Mouse (Mus musculus) intestine, postnatal 0 days (tissue): ENCODE data around the gene Atg7. TPM values are rescaled to one million over a fixed set of nuclear protein-coding genes. Genes with fewer than 3 reads are reported as not detected.

ENCODE experiments used
- ATAC-seq: fragments of 200-750 bp; cut with Nextera tagmentation; 2 replicates; pipeline ENCODE4 v1.8.0; 2017; ENCODE audit warnings: mild to moderate bottlenecking, moderate TSS enrichment, moderate library complexity
- H3K27ac ChIP-seq: fragments of 300-500 bp; sonication (generic); 2 replicates; pipeline ENCODE4 v1.5.1; 2014; ENCODE audit warnings: mild to moderate bottlenecking, low read depth, low read length, moderate library complexity
- H3K27me3 ChIP-seq: fragments of 300-500 bp; sonication (generic); replicated peaks from 2 replicates; pipeline ENCODE4 v1.6.1; 2014; ENCODE audit warnings: low read length, mixed read lengths; ENCODE audit not compliant: control insufficient read depth, insufficient read depth
- H3K36me3 ChIP-seq: fragments of 300-500 bp; sonication (generic); 2 replicates; pipeline ENCODE4 v1.6.1; 2014; ENCODE audit warnings: mild to moderate bottlenecking, moderate library complexity; ENCODE audit not compliant: control insufficient read depth, insufficient read depth
- H3K4me1 ChIP-seq: fragments of 300-500 bp; sonication (generic); replicated peaks from 2 replicates; pipeline ENCODE4 v1.6.1; 2014; ENCODE audit warnings: antibody characterized with exemption, low read length, mixed read lengths; ENCODE audit not compliant: control insufficient read depth, insufficient read depth
- H3K4me2 ChIP-seq: fragments of 300-500 bp; sonication (generic); replicated peaks from 2 replicates; pipeline ENCODE4 v1.6.1; 2014; ENCODE audit warnings: low read depth, mild to moderate bottlenecking, moderate library complexity
- H3K4me3 ChIP-seq: fragments of 300-500 bp; sonication (generic); 2 replicates; pipeline ENCODE4 v1.5.1; 2014; ENCODE audit warnings: low read depth, low read length
- H3K9ac ChIP-seq: fragments of 300-500 bp; sonication (generic); 2 replicates; pipeline ENCODE4 v1.6.1; 2014; ENCODE audit warnings: mild to moderate bottlenecking, low read depth, low read length
- H3K9me3 ChIP-seq: fragments of 300-500 bp; sonication (generic); 2 replicates; pipeline ENCODE4 v1.6.1; 2016; ENCODE audit warnings: mixed run types; ENCODE audit not compliant: control insufficient read depth
- CTCF ChIP-seq: sonication (generic); IDR thresholded peaks from 2 replicates; pipeline ENCODE4 v1.5.1; 2016; ENCODE audit warnings: low read depth, mild to moderate bottlenecking, control low read depth, antibody characterized with exemption, moderate library complexity
- WGBS: fragments of 180-500 bp; shearing (Covaris S2); extraction: QIAGEN DNeasy Blood & Tissue Kit; methylation state at CpG from one replicate; pipeline ENCODE4 v1.1.7; 2014; 5-methylcytosine and 5-hydroxymethylcytosine counted together
- polyA plus RNA-seq: library from polyadenylated mRNA; unstranded; fragments of >200 nt; fragmentation: Nextera tagmentation; extraction: Ambion mirVana; gene quantifications from 2 replicates; pipeline ENCODE4 v1.2.1, GENCODE M21; 2015

Gene Atg7
- polyA plus RNA-seq, 1 experiment from 2014 or later: 12.4 TPM

GRCm38 (mm10) chr6:114713538-114713937, 70.6 kb downstream of the Atg7 start:
- no peak for TF ChIP-seq CTCF
- Histone ChIP-seq H3K4me2 (no peak overlapping the region), H3K36me3 (no peaks in the 10 kb centered on the region; the same call in 1 of the 2 replicates), H3K27ac (no peak overlapping the region), H3K27me3 (no peaks in the 10 kb centered on the region), H3K9me3 (no peaks in the 10 kb centered on the region), H3K9ac (no peak overlapping the region), H3K4me3 (no peak overlapping the region), H3K4me1 (no peaks in the 10 kb centered on the region)
- WGBS: 59% methylated on average over 3 of the region's 3 CpGs
- ATAC-seq: no peak

GRCm38 (mm10) chr6:114714654-114715053, 71.8 kb downstream of the Atg7 start:
- Histone ChIP-seq H3K9ac (no peak overlapping the region), H3K27me3 (no peaks in the 10 kb centered on the region), H3K4me3 (no peak overlapping the region), H3K27ac (no peak overlapping the region), H3K4me2 (no peak overlapping the region), H3K4me1 (no peaks in the 10 kb centered on the region), H3K9me3 (no peaks in the 10 kb centered on the region), H3K36me3 (no peaks in the 10 kb centered on the region; the same call in 1 of the 2 replicates)
- no peak for ATAC-seq
- WGBS: 65% methylated on average over 5 of the region's 5 CpGs
- no peak for TF ChIP-seq CTCF

GRCm38 (mm10) chr6:114715289-114716030, 72.6 kb downstream of the Atg7 start:
- no peaks in the 10 kb centered on the region; the same call in 1 of the 2 replicates for H3K36me3 ChIP-seq
- no peak overlapping the region for H3K4me2 ChIP-seq
- WGBS: 62% methylated on average over 7 of the region's 7 CpGs
- no peak for ATAC-seq
- H3K9me3 ChIP-seq: no peaks in the 10 kb centered on the region
- no peak for TF ChIP-seq CTCF
- H3K27me3 ChIP-seq: no peaks in the 10 kb centered on the region
- H3K4me1 ChIP-seq: no peaks in the 10 kb centered on the region
- H3K27ac ChIP-seq: 0 out of 2 replicates have a peak overlapping the region, but pooled peaks have one; percentile 21
- no peak overlapping the region for H3K4me3 ChIP-seq
- H3K9ac ChIP-seq: no peak overlapping the region

- no peak overlapping the region for H3K27ac ChIP-seq
- H3K36me3 ChIP-seq: no peaks in the 10 kb centered on the region
- no peak overlapping the region for H3K9ac ChIP-seq
- H3K27me3 ChIP-seq: no peaks in the 10 kb centered on the region
- no peaks in the 10 kb centered on the region for H3K4me1 ChIP-seq
- WGBS: 60% methylated on average over 5 of the region's 5 CpGs
- TF ChIP-seq CTCF: no peak
- no peak overlapping the region for H3K4me2 ChIP-seq
- no peak overlapping the region for H3K4me3 ChIP-seq
- no peak for ATAC-seq
- H3K9me3 ChIP-seq: no peaks in the 10 kb centered on the region
These were observed 76.2 kb downstream of the Atg7 start for GRCm38 (mm10) chr6:114719100-114719499.

- H3K9ac ChIP-seq: no peak overlapping the region
- no peaks in the 10 kb centered on the region for H3K27me3 ChIP-seq
- no peaks in the 10 kb centered on the region for H3K36me3 ChIP-seq
- no peak overlapping the region for H3K27ac ChIP-seq
- no peaks in the 10 kb centered on the region for H3K9me3 ChIP-seq
- no peak for TF ChIP-seq CTCF
- H3K4me2 ChIP-seq: no peak overlapping the region
- no peaks in the 10 kb centered on the region for H3K4me1 ChIP-seq
- H3K4me3 ChIP-seq: no peak overlapping the region
- no peak for ATAC-seq
- 75% methylated on average over 8 of the region's 8 CpGs for WGBS
These were observed 76.8 kb downstream of the Atg7 start for GRCm38 (mm10) chr6:114719665-114720064.

GRCm38 (mm10) chr6:114722046-114722445, 79.1 kb downstream of the Atg7 start:
- WGBS: 97% methylated on average over 5 of the region's 5 CpGs
- Histone ChIP-seq H3K27me3 (no peaks in the 10 kb centered on the region), H3K4me1 (no peaks in the 10 kb centered on the region), H3K27ac (no peak overlapping the region), H3K4me2 (no peak overlapping the region), H3K36me3 (no peaks in the 10 kb centered on the region), H3K9me3 (no peaks in the 10 kb centered on the region), H3K9ac (no peak overlapping the region), H3K4me3 (no peak overlapping the region)
- no peak for TF ChIP-seq CTCF
- no peak for ATAC-seq

- Histone ChIP-seq H3K9ac (no peak overlapping the region), H3K27ac (no peak overlapping the region), H3K27me3 (no peaks in the 10 kb centered on the region), H3K4me3 (no peak overlapping the region), H3K4me1 (no peaks in the 10 kb centered on the region), H3K9me3 (no peaks in the 10 kb centered on the region), H3K4me2 (no peak overlapping the region), H3K36me3 (no peaks in the 10 kb centered on the region)
- WGBS: 23% methylated on average over 9 of the region's 9 CpGs
- ATAC-seq: no peak
- peak; percentile 85 for TF ChIP-seq CTCF
These were observed 81.0 kb downstream of the Atg7 start for GRCm38 (mm10) chr6:114723925-114724324.
